Mouse (Mus musculus) lung, postnatal 0 days (tissue): Measurements from ENCODE around the gene Insl5. TPM values are rescaled to one million over a fixed set of nuclear protein-coding genes. Genes with fewer than 3 reads are reported as not detected.

Experiments
- ATAC-seq: fragments of 200-750 bp; cut with Nextera tagmentation; 2 replicates; pipeline ENCODE4 v1.8.0; 2017; ENCODE audit warnings: moderate library complexity
- DNase-seq: peaks from one replicate; pipeline ENCODE4 v3.0.0-alpha.2; 2016; ENCODE audit warnings: low spot score
- H3K27ac ChIP-seq: fragments of 300-500 bp; sonication (generic); 2 replicates; pipeline ENCODE4 v1.5.1; 2014; ENCODE audit warnings: antibody characterized with exemption, mild to moderate bottlenecking, low read length, mixed read lengths
- H3K27me3 ChIP-seq: fragments of 300-500 bp; sonication (generic); replicated peaks from 2 replicates; pipeline ENCODE4 v1.6.1; 2014; ENCODE audit warnings: low read length, mixed read lengths; ENCODE audit not compliant: insufficient read depth
- H3K36me3 ChIP-seq: fragments of 300-500 bp; sonication (generic); 2 replicates; pipeline ENCODE4 v1.6.1; 2014; ENCODE audit warnings: low read length, mixed read lengths; ENCODE audit not compliant: insufficient read depth
- H3K4me1 ChIP-seq: fragments of 300-500 bp; sonication (generic); 2 replicates; pipeline ENCODE4 v1.6.1; 2014; ENCODE audit warnings: antibody characterized with exemption, low read depth, low read length, mixed read lengths; ENCODE audit not compliant: insufficient read depth
- H3K4me2 ChIP-seq: fragments of 300-500 bp; sonication (generic); replicated peaks from 2 replicates; pipeline ENCODE4 v1.6.1; 2014; ENCODE audit warnings: low read depth, mild to moderate bottlenecking, low read length, moderate library complexity, mixed read lengths
- H3K4me3 ChIP-seq: fragments of 300-500 bp; sonication (generic); 2 replicates; pipeline ENCODE4 v1.5.1; 2014; ENCODE audit warnings: low read depth, low read length
- H3K9ac ChIP-seq: fragments of 300-500 bp; sonication (generic); replicated peaks from 2 replicates; pipeline ENCODE4 v1.6.1; 2014; ENCODE audit warnings: low read depth, mild to moderate bottlenecking
- H3K9me3 ChIP-seq: fragments of 300-500 bp; sonication (generic); 2 replicates; pipeline ENCODE4 v1.6.1; 2016; ENCODE audit warnings: low read length, mixed read lengths
- CTCF ChIP-seq: IDR thresholded peaks from 2 replicates; pipeline ENCODE4 v1.5.1; 2016; ENCODE audit warnings: antibody characterized with exemption, mild to moderate bottlenecking
- EP300 ChIP-seq: IDR thresholded peaks from 2 replicates; pipeline ENCODE4 v1.6.1; 2016; ENCODE audit warnings: antibody characterized with exemption, mild to moderate bottlenecking, control low read depth
- WGBS: fragments of 180-500 bp; shearing (Covaris S2); extraction: QIAGEN DNeasy Blood & Tissue Kit; methylation state at CpG from one replicate; pipeline ENCODE4 v1.1.7; 2014; 5-methylcytosine and 5-hydroxymethylcytosine counted together
- polyA plus RNA-seq: library from polyadenylated mRNA; unstranded; fragments of >200 nt; fragmentation: Nextera tagmentation; extraction: Ambion mirVana; gene quantifications from 2 replicates; pipeline ENCODE4 v1.2.1, GENCODE M21; 2015

Gene Insl5
- polyA plus RNA-seq, 1 experiment from 2014 or later = not detected

DNA sequence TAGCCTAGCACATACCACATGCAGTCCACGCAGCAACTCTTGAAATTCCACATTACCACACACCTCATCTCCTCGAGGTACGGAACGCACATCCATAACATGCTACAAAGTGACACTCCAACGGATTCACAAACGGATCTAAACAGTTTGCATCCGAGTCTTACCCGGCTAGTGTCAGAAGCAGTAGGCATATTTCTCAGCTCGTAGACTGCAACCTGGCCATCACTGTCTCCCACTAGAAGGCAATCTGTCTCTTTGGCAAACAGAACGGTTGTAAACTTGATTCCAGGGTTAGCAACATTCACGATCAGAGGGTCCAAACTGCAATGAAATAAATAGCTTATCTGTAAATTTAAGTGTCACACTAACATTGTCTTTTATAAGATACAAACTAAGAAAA is 21.4 kb upstream of the Insl5 start:
- H3K27me3 ChIP-seq = no peaks in the 10 kb centered on the region
- H3K9me3 ChIP-seq = no peaks in the 10 kb centered on the region
- ATAC-seq (no peak), DNase-seq (no peak)
- no peaks in the 10 kb centered on the region for H3K36me3 ChIP-seq
- H3K9ac ChIP-seq = no peak overlapping the region
- no peak overlapping the region for H3K27ac ChIP-seq
- no peak overlapping the region for H3K4me3 ChIP-seq
- TF ChIP-seq EP300 = no peak
- no peak for TF ChIP-seq CTCF
- H3K4me1 ChIP-seq = no peaks in the 10 kb centered on the region
- 75% methylated on average over 11 of the region's 11 CpGs for WGBS
- H3K4me2 ChIP-seq = no peak overlapping the region

DNA sequence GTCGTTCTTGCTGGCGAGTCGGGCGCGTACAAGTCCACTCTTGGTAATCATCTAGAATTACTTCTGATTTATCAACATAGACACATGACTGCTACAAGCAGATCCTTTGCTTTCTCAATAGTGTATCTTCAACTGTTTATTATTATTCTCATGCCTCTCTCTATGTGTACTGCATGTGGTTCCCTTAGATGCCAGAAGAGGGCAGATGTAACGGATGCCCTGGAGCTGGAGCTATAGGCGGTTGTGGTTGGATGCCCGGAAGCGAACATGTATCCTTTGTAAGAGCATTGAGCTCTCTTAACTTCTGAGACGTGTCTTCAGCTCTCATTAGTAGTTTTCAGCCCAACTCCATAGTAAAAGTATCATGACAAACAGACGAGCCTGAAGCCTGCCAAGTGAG is 16.4 kb upstream of the Insl5 start:
- no peak for DNase-seq
- Histone ChIP-seq H3K9ac (no peak overlapping the region), H3K4me3 (no peak overlapping the region), H3K27me3 (no peaks in the 10 kb centered on the region), H3K36me3 (no peaks in the 10 kb centered on the region), H3K9me3 (no peaks in the 10 kb centered on the region), H3K4me1 (no peaks in the 10 kb centered on the region), H3K27ac (no peak overlapping the region), H3K4me2 (no peak overlapping the region)
- no peak for ATAC-seq
- TF ChIP-seq EP300 (no peak), CTCF (peak; percentile 46)
- 89% methylated on average over 11 of the region's 11 CpGs for WGBS

DNA sequence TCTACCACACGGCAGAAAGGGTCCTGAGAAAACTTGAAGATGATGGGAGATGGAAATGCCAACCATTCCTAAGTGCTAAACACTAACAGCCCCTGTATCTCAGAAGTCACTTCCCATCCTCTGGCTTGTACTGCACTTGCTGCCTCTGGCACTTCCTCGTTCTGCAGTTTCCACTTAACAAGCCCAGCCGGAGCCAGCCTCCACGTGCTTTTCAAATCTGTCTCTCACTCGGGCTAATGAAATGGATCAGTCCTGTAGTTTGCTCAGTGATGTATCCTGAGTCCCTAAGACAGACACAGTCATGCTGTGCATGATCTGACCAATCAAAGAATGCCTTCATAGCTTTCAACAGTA is 13.2 kb upstream of the Insl5 start:
- no peaks in the 10 kb centered on the region for H3K36me3 ChIP-seq
- no peaks in the 10 kb centered on the region for H3K27me3 ChIP-seq
- no peak overlapping the region for H3K4me2 ChIP-seq
- no peaks in the 10 kb centered on the region for H3K9me3 ChIP-seq
- ATAC-seq = no peak
- no peak overlapping the region for H3K27ac ChIP-seq
- no peak for TF ChIP-seq CTCF
- no peak for TF ChIP-seq EP300
- 56% methylated on average over 5 of the region's 5 CpGs for WGBS
- no peaks in the 10 kb centered on the region for H3K4me1 ChIP-seq
- H3K4me3 ChIP-seq = no peak overlapping the region
- H3K9ac ChIP-seq = no peak overlapping the region
- DNase-seq = no peak

DNA sequence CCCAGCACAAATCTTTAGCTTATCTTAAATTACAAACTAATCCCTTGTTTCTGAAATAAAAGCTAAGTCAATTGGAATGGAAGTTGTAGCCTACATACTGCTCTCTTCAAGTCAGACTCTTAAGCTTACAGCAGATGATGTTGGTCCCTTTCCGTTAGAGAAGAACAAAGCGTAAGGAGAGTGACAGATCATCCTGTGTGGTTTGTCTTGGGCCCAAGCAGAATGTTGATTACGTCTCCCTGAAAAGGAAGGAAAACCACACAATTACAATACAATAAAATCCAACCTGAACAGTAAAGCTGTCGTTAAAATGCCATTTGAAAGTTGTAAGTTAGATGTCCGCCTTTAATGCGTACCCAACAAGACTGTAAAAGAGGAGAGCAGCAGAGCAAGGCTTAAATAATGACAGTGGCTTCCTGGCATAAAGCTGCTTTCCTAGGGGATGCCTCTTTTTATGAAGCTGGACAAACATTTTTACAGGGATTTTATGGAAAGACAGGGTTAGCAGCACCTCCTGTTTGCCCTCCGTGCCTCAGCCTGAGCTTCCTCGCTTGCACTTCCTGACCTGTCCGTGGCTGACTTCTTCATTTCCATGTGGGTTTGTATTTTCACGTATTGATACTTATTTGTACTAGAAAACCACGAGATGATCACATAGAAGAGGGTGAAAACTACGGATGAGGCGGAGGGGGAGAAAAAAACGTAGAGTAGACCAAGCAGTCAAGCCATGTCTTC is 12.6 kb upstream of the Insl5 start:
- Histone ChIP-seq H3K9ac (no peak overlapping the region), H3K36me3 (no peaks in the 10 kb centered on the region), H3K4me1 (no peaks in the 10 kb centered on the region), H3K27ac (no peak overlapping the region), H3K27me3 (no peaks in the 10 kb centered on the region), H3K9me3 (no peaks in the 10 kb centered on the region), H3K4me3 (no peak overlapping the region), H3K4me2 (no peak overlapping the region)
- TF ChIP-seq EP300 = no peak
- TF ChIP-seq CTCF = no peak
- DNase-seq (no peak), ATAC-seq (no peak)
- 77% methylated on average over 14 of the region's 14 CpGs for WGBS

DNA sequence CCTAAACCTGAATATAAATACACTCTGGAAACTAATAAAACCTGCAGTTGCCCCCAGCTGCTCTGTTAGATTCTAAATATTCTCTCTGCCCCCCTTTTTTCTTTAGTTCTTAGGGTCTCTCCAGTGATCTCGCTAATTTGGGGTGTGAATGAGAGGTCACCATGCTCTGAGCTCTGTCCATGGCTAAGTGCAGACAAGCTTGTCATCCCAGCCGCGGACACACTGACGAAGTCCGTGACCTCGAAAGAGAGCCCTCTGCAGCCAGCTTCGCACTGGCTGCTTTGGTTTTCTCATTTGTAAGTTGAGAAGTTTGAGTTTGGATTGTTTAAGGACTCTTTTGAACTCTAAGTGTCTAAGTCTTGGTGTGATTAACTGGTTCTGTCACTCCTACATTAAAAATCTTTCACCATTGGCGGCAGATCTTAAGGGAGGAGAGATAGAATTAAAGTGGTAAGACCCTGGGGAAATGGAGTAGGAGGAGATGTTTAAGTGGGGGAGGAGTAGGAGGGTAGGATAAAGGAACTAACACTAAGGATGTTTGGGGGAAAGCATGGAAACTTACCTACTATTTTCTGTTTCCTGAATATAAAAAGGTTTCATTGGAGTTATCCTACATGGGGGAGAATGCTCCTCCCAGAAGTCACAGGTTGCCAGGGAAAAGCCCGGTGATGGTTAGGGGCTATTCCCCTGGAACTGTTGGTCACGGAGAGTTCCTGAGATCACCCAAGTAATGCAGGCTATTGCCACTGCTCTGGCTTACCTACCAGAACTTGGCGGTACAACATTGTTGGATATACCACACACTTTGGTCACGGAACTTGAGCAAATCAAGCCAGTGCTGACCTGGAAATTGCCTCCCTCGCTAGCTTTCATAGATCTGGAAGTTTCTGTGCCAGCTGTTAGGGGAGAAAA is 1.8 kb upstream of the Insl5 start:
- no peak for ATAC-seq
- H3K4me2 ChIP-seq = no peak overlapping the region
- WGBS = 53% methylated on average over 13 of the region's 13 CpGs
- no peak overlapping the region for H3K4me3 ChIP-seq
- H3K27ac ChIP-seq = no peak overlapping the region
- no peaks in the 10 kb centered on the region for H3K36me3 ChIP-seq
- H3K27me3 ChIP-seq = no peaks in the 10 kb centered on the region
- H3K9ac ChIP-seq = no peak overlapping the region
- no peak for DNase-seq
- no peaks in the 10 kb centered on the region for H3K9me3 ChIP-seq
- H3K4me1 ChIP-seq = no peaks in the 10 kb centered on the region
- TF ChIP-seq CTCF = no peak
- no peak for TF ChIP-seq EP300

DNA sequence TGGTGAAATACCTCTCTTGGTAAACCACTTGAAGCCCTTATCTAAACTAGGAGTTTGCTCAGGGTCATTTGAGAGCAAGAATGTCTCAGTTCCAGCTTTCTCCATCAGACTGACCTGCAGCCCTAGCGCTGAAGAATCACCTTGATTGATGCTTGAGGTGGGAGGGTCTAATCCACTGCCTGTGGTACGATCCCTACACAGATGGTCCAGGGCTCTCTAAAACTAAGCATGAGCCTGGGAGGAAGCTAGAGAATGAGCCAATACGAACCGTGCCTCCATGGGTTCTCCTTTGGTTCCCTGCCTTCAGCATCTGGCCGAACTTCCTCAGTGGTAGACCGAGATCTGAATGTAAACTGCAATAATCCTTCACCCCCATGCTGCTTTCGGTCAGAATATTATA is 1.1 kb upstream of the Insl5 start:
- Histone ChIP-seq H3K4me3 (no peak overlapping the region), H3K27me3 (no peaks in the 10 kb centered on the region), H3K9ac (no peak overlapping the region), H3K4me2 (no peak overlapping the region), H3K27ac (no peak overlapping the region), H3K4me1 (no peaks in the 10 kb centered on the region), H3K9me3 (no peaks in the 10 kb centered on the region), H3K36me3 (no peaks in the 10 kb centered on the region)
- TF ChIP-seq EP300 (no peak), CTCF (no peak)
- DNase-seq (no peak), ATAC-seq (no peak)
- WGBS = 61% methylated on average over 7 of the region's 7 CpGs
